Mouse (Mus musculus) liver, embryonic 16.5 days (tissue): ENCODE measurements around the gene Pde1c. TPM values are rescaled to one million over a fixed set of nuclear protein-coding genes. Genes with fewer than 3 reads are reported as not detected.

Experiments
- ATAC-seq: fragments of 200-750 bp; cut with Nextera tagmentation; 2 replicates; pipeline ENCODE4 v1.8.0; 2017; ENCODE audit warnings: low read depth, mild to moderate bottlenecking, moderate number of reproducible peaks, moderate library complexity
- H3K27ac ChIP-seq: fragments of 300-500 bp; sonication (generic); 2 replicates; pipeline ENCODE4 v1.5.1; 2014; ENCODE audit warnings: mild to moderate bottlenecking, low read length
- H3K27me3 ChIP-seq: fragments of 300-500 bp; sonication (generic); 2 replicates; pipeline ENCODE4 v1.6.1; 2014; ENCODE audit warnings: low read depth, low read length, mixed read lengths; ENCODE audit not compliant: control insufficient read depth, insufficient read depth
- H3K36me3 ChIP-seq: fragments of 300-500 bp; sonication (generic); 2 replicates; pipeline ENCODE4 v1.6.1; 2014; ENCODE audit warnings: mild to moderate bottlenecking; ENCODE audit not compliant: control insufficient read depth, insufficient read depth
- H3K4me1 ChIP-seq: fragments of 300-500 bp; sonication (generic); 2 replicates; pipeline ENCODE4 v1.6.1; 2014; ENCODE audit warnings: low read depth, low read length, mixed read lengths; ENCODE audit not compliant: control insufficient read depth
- H3K4me2 ChIP-seq: fragments of 300-500 bp; sonication (generic); 2 replicates; pipeline ENCODE4 v1.6.1; 2014; ENCODE audit warnings: low read depth, low read length, mixed read lengths
- H3K4me3 ChIP-seq: fragments of 300-500 bp; sonication (generic); 2 replicates; pipeline ENCODE4 v1.5.1; 2014; ENCODE audit warnings: low read depth, mild to moderate bottlenecking, low read length
- H3K9ac ChIP-seq: fragments of 300-500 bp; sonication (generic); 2 replicates; pipeline ENCODE4 v1.6.1; 2014; ENCODE audit warnings: low read depth, low read length
- H3K9me3 ChIP-seq: fragments of 300-500 bp; sonication (generic); replicated peaks from 2 replicates; pipeline ENCODE4 v1.6.1; 2016; ENCODE audit warnings: low read length; ENCODE audit not compliant: control insufficient read depth
- WGBS: fragments of 180-500 bp; shearing (Covaris S2); extraction: QIAGEN DNeasy Blood & Tissue Kit; methylation state at CpG from one replicate; pipeline ENCODE4 v1.1.7; 2014; ENCODE audit not compliant: insufficient replicate concordance; 5-methylcytosine and 5-hydroxymethylcytosine counted together
- polyA plus RNA-seq: library from polyadenylated mRNA; unstranded; fragments of >200 nt; fragmentation: Nextera tagmentation; extraction: Ambion mirVana; gene quantifications from 2 replicates; pipeline ENCODE4 v1.2.1, GENCODE M21; 2015

The Pde1c gene
- polyA plus RNA-seq, 1 experiment from 2014 or later, result 0.44 TPM

GRCm38 (mm10) chr6:56331432-56331831 is 237.5 kb downstream of the Pde1c start:
- no peak overlapping the region for H3K4me2 ChIP-seq
- WGBS, result 61% methylated on average over 6 of the region's 6 CpGs
- H3K9ac ChIP-seq, result no peak overlapping the region
- H3K27me3 ChIP-seq, result no peaks in the 10 kb centered on the region
- no peaks in the 10 kb centered on the region for H3K9me3 ChIP-seq
- no peaks in the 10 kb centered on the region for H3K36me3 ChIP-seq
- H3K4me3 ChIP-seq, result no peak overlapping the region
- no peak overlapping the region for H3K27ac ChIP-seq
- no peaks in the 10 kb centered on the region for H3K4me1 ChIP-seq
- no peak for ATAC-seq

- H3K9me3 ChIP-seq, result no peaks in the 10 kb centered on the region
- no peak for ATAC-seq
- no peaks in the 10 kb centered on the region for H3K36me3 ChIP-seq
- H3K9ac ChIP-seq, result no peak overlapping the region
- no peaks in the 10 kb centered on the region for H3K4me1 ChIP-seq
- H3K4me2 ChIP-seq, result no peak overlapping the region
- H3K27ac ChIP-seq, result no peak overlapping the region
- no peaks in the 10 kb centered on the region for H3K27me3 ChIP-seq
- no peak overlapping the region for H3K4me3 ChIP-seq
- WGBS, result 38% methylated on average over 1 of the region's 1 CpGs
Observed at GRCm38 (mm10) chr6:56328103-56328502, 240.8 kb downstream of the Pde1c start.

GRCm38 (mm10) chr6:56322799-56323198 is 246.1 kb downstream of the Pde1c start:
- Histone ChIP-seq H3K27me3 (no peaks in the 10 kb centered on the region), H3K27ac (no peak overlapping the region), H3K9ac (no peak overlapping the region), H3K4me1 (no peaks in the 10 kb centered on the region), H3K9me3 (no peaks in the 10 kb centered on the region), H3K36me3 (no peaks in the 10 kb centered on the region), H3K4me2 (no peak overlapping the region), H3K4me3 (no peak overlapping the region)
- no peak for ATAC-seq
- WGBS, result 32% methylated on average over 3 of the region's 3 CpGs

GRCm38 (mm10) chr6:56310318-56310717 is 258.6 kb downstream of the Pde1c start:
- no peaks in the 10 kb centered on the region for H3K9me3 ChIP-seq
- H3K4me2 ChIP-seq, result no peak overlapping the region
- no peaks in the 10 kb centered on the region for H3K4me1 ChIP-seq
- no peaks in the 10 kb centered on the region for H3K27me3 ChIP-seq
- ATAC-seq, result no peak
- no peak overlapping the region for H3K9ac ChIP-seq
- no peaks in the 10 kb centered on the region for H3K36me3 ChIP-seq
- no peak overlapping the region for H3K4me3 ChIP-seq
- no peak overlapping the region for H3K27ac ChIP-seq

GRCm38 (mm10) chr6:56306066-56306465 is 262.8 kb downstream of the Pde1c start:
- no peak for ATAC-seq
- Histone ChIP-seq H3K36me3 (no peaks in the 10 kb centered on the region), H3K4me1 (no peaks in the 10 kb centered on the region), H3K9me3 (no peaks in the 10 kb centered on the region), H3K9ac (no peak overlapping the region), H3K27me3 (no peaks in the 10 kb centered on the region), H3K4me3 (no peak overlapping the region), H3K27ac (no peak overlapping the region), H3K4me2 (no peak overlapping the region)
- WGBS, result 67% methylated on average over 2 of the region's 2 CpGs

- no peak overlapping the region for H3K9ac ChIP-seq
- no peak overlapping the region for H3K27ac ChIP-seq
- no peaks in the 10 kb centered on the region for H3K36me3 ChIP-seq
- H3K4me2 ChIP-seq, result no peak overlapping the region
- no peaks in the 10 kb centered on the region for H3K4me1 ChIP-seq
- no peaks in the 10 kb centered on the region for H3K9me3 ChIP-seq
- H3K4me3 ChIP-seq, result no peak overlapping the region
- H3K27me3 ChIP-seq, result no peaks in the 10 kb centered on the region
- 66% methylated on average over 1 of the region's 1 CpGs for WGBS
- ATAC-seq, result no peak
Observed at GRCm38 (mm10) chr6:56292176-56292575, 276.7 kb downstream of the Pde1c start.

- no peak overlapping the region for H3K9ac ChIP-seq
- no peak overlapping the region for H3K27ac ChIP-seq
- H3K4me1 ChIP-seq, result no peaks in the 10 kb centered on the region
- no peak for ATAC-seq
- whole genome bisulfite sequencing, result 42% methylated on average over 2 of the region's 2 CpGs
- no peak overlapping the region for H3K4me3 ChIP-seq
- H3K27me3 ChIP-seq, result no peaks in the 10 kb centered on the region
- no peaks in the 10 kb centered on the region for H3K9me3 ChIP-seq
- no peaks in the 10 kb centered on the region for H3K36me3 ChIP-seq
- H3K4me2 ChIP-seq, result no peak overlapping the region
Observed at GRCm38 (mm10) chr6:56289307-56289706, 279.6 kb downstream of the Pde1c start.

- Histone ChIP-seq H3K27me3 (no peaks in the 10 kb centered on the region), H3K9me3 (no peaks in the 10 kb centered on the region), H3K9ac (no peak overlapping the region), H3K4me2 (no peak overlapping the region), H3K27ac (no peak overlapping the region), H3K4me3 (no peak overlapping the region), H3K4me1 (no peaks in the 10 kb centered on the region), H3K36me3 (no peaks in the 10 kb centered on the region)
- 63% methylated on average over 4 of the region's 4 CpGs for WGBS
- no peak for ATAC-seq
Observed at GRCm38 (mm10) chr6:56284821-56285220, 284.1 kb downstream of the Pde1c start.

- Histone ChIP-seq H3K4me3 (no peak overlapping the region), H3K4me1 (no peaks in the 10 kb centered on the region), H3K9me3 (no peaks in the 10 kb centered on the region), H3K9ac (no peak overlapping the region), H3K36me3 (no peaks in the 10 kb centered on the region), H3K4me2 (no peak overlapping the region), H3K27ac (no peak overlapping the region), H3K27me3 (no peaks in the 10 kb centered on the region)
- 34% methylated on average over 1 of the region's 1 CpGs for WGBS
- ATAC-seq, result no peak
Observed at GRCm38 (mm10) chr6:56275461-56275860, 293.4 kb downstream of the Pde1c start.

GRCm38 (mm10) chr6:56271741-56272140 is 297.2 kb downstream of the Pde1c start:
- Histone ChIP-seq H3K27me3 (no peaks in the 10 kb centered on the region), H3K27ac (no peak overlapping the region), H3K9me3 (no peaks in the 10 kb centered on the region), H3K36me3 (no peaks in the 10 kb centered on the region), H3K4me1 (no peaks in the 10 kb centered on the region), H3K4me2 (no peak overlapping the region), H3K4me3 (no peak overlapping the region), H3K9ac (no peak overlapping the region)
- ATAC-seq, result no peak
- 49% methylated on average over 2 of the region's 2 CpGs for WGBS
